Mouse (Mus musculus) heart, adult 9 months (tissue): ENCODE measurements around the gene Hba-a2.
A peak's percentile ranks its signal among the peaks of the same experiment; 100 is the strongest.
"Not testable (repeated sequence)": the region's sequence is repeated elsewhere in the genome, so short reads cannot be mapped to it uniquely, and the experiment has no call there.

ENCODE experiments used
- DNase-seq, 2 experiments: peaks; one replicate each; pipeline ENCODE4 v3.0.0; 2022; ENCODE audit warnings: low spot score in 2 of 2

Gene Hba-a2

DNA sequence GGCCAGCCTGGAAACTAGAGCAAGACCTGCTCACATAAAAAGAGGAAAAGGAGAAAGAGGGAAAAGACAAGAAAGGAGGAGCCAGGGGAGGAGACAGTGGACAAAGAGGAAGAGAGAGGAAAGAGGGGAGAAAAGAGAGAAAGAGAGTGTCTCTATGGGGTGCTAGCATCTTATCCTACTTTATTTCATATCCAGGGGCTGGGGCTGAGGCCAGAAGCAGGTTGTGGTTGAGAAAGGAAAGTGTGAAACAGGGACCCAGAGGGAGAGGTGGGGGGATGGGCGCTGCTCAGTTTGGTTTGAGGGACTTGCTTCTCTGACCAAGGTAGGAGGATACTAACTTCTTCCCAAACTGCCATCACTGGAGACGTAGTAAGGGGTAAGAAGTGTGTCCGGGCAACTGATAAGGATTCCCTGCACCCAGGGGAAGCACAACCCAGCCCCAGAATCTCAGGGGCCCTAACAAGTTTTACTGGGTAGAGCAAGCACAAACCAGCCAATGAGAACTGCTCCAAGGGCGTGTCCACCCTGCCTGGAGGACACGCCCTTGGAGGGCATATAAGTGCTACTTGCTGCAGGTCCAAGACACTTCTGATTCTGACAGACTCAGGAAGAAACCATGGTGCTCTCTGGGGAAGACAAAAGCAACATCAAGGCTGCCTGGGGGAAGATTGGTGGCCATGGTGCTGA, 13.1 kb upstream of the Hba-a2 start, which contains the start of gene Hba-a1:
Hba-a1 (plus strand) TSS at position 421 of the 687 bp plus-strand sequence.
- DNase-seq, result not testable (repeated sequence)

DNA sequence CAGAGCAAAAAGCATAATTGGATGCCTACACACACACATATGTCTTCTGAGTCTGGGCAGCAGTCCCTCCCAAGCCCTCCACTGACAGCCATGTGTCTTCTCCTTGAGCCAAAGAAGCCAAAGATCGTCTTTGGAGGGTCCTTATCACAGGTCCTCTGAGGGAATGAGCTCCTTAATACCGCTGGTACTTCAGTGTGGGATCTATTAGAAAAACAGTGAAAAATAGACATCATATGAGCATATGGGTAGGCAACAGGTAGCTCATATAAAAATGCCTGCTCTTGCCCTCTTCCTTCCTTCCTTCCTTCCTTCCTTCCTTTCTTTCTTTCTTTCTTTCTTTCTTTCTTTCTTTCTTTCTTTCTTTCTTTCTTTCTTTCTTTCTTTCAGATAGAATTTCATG, 11.7 kb upstream of the Hba-a2 start:
- not testable (repeated sequence) for DNase-seq

GRCm38 (mm10) chr11:32285031-32285775, 11.1 kb upstream of the Hba-a2 start:
- DNase-seq, result no peak

- DNase-seq, result not testable (repeated sequence)
Observed at GRCm38 (mm10) chr11:32285887-32286286, 10.4 kb upstream of the Hba-a2 start.

GRCm38 (mm10) chr11:32286695-32287492, 9.4 kb upstream of the Hba-a2 start, which contains the start of gene Hbq1b:
TSS of gene Hbq1b (plus strand) at chr11:32286965.
- peak; percentile 32 to 71 for DNase-seq

DNA sequence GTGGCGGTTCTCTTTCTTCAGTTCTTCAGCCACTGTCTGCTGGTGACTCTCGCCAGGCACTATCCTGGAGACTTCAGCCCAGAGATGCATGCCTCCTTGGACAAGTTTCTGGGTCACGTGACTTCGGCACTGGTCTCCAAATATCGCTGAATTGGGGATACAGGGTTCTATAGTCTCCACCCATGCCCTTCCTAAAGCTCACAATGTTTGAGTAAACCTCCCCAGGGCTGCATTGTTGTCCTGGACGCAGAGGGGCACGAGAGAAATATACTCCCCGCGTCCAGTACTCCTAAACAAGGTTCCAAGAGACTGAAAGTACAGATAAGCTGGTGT, 8.8 kb upstream of the Hba-a2 start:
- no peak for DNase-seq

DNA sequence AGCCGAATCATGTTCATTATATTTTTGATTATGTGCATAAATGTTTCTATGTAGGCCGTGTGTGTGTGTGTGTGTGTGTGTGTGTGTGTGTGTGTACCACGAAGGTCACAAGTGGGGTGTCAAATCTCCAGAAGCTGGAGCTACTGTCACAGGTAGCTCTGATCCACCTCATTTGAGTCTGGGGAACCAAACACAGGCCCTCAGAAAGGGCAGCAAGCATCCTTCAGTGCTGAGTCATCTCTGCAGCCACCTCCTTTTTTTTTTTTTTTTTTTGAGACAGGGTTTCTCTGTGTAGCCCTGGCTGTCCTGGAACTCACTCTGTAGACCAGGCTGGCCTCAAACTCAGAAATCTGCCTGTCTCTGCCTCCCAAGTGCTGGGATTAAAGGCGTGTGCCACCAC, 3.5 kb upstream of the Hba-a2 start:
- not testable (repeated sequence) for DNase-seq

GRCm38 (mm10) chr11:32293479-32293878, 2.8 kb upstream of the Hba-a2 start:
- not testable (repeated sequence) for DNase-seq

- not testable (repeated sequence) for DNase-seq
Observed at GRCm38 (mm10) chr11:32297417-32297816, 1.1 kb downstream of the Hba-a2 start.

DNA sequence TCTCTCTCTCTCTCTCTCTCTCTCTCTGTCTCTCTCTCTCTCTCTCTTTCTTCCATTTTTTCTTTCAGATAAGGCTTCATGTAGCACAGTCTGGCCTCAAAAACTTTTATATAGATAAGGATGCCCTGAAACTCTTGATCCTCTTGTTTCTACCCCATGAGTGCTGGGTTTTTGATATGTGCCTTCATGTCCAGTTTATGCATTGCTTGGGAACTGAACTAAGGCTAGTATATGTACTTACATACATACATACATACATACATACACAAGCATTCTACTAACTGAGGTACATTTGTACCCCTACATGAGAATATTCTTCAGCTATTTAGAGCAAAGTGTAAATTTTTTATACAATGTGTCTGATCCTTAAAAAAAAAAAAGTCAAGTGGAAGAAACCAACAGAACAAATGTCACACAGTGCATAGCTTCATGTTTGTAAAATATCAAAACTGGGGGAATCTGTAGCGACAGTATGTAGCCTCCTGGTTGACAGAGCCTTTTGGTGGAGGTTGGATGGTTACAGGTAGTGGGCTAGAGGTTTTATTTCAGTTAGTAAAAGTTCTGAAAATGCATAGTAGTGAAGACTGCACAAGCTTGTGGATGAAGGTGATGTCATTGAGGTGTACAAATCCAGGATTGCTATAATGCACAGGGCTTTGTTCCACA, 1.7 kb downstream of the Hba-a2 start:
- no peak for DNase-seq

DNA sequence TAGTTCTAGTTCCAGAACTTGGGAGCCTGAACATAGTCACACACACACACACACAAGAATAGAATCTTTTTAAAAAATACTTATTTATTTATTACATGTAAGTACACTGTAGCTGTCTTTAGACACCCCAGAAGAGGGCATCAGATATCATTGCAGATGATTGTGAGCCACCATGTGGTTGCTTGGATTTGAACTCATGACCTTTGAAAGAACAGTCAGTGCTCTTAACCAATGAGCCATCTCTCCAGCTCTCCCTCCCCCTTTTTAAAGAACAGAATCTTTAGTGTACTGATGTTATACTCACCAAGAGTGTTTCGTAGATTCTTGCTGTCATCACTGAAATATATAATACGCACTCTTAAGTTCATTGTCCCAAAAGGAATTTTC, 2.2 kb downstream of the Hba-a2 start:
- no peak for DNase-seq

DNA sequence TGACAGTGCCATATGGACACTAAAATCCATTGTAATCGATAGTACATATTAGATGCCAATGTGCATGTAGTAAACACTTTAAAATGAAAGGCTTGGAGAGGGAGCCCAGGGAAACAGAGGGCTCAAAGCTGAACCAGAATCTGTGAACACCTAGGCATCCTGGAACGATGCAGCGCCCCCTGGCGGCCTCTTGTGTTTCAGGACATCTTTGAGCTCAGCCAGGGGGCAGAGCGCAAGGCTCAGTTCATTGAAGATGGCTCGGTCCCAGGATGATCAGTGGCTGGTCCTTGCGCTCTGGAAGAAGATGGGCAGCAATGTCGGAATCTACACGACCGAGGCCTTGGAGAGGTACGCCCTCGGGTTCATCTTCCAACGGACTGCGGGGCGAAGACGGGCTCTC, 3.6 kb downstream of the Hba-a2 start, which contains the start of gene Hbq1a:
Hbq1a (plus strand) TSS at position 205 of the 400 bp plus-strand sequence.
- peak in 1 of 2 experiments; percentile 43 for DNase-seq

DNA sequence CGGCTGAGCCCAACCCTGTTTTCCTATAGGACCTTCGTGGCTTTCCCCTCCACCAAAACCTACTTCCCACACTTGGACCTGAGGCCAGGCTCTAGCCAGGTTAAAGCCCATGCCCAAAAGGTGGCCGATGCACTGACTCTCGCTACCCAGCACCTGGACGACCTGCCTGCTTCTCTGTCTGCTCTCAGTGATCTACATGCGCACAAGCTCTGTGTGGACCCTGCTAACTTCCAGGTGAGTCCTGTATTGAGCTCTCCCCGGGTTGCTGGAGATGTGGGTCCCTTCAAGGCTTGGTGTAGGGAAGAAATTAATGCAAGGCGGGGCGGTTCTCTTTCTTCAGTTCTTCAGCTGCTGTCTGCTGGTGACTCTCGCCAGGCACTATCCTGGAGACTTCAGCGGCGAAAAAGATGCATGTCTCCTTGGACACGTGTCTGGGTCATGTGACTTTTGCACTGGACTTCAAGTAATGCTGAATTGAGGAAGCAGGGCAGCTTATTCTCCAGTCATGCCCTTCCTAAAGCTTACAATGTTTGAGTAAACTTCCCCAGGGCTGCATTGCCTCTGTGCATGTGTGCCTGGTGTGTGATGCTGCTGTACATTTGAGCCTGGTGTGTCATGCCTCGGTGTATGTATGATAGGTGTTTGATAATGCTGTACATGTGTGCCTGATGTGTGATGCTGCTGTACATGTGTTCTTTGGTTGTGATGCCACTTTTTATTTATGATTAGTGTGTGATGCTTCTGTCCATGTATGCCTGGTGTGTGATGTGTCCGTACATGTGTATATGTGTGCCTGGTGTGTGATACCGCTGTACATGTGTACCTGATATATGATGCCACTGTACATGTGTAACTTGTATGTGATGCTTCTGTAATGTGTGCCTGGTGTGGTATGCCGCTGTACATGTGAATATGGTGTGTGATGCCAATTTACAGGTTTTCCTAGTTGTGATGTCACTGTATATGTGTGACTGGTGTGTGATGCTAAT, 4.3 kb downstream of the Hba-a2 start:
- DNase-seq, result no peak

DNA sequence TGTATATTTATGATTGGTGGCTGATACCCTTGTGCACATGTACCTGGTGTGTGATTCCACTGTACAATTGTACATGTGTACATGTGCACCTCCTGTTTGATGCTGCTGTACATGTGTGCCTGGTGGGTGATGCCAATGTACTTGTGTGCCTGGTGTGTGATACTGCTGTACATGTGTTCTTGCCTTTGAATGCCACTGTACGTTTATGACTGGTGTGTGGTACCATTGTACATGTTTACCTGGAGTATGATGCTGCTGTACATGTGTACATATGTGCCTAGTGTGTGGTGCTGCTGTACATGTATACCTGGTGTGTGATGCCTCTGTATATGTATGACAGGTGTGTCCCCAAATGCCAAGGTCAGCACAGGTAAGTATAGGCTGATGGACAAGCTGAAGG, 5.2 kb downstream of the Hba-a2 start:
- no peak for DNase-seq

- peak; percentile 23 to 37 for DNase-seq
Observed at GRCm38 (mm10) chr11:32302824-32303419, 6.6 kb downstream of the Hba-a2 start.

DNA sequence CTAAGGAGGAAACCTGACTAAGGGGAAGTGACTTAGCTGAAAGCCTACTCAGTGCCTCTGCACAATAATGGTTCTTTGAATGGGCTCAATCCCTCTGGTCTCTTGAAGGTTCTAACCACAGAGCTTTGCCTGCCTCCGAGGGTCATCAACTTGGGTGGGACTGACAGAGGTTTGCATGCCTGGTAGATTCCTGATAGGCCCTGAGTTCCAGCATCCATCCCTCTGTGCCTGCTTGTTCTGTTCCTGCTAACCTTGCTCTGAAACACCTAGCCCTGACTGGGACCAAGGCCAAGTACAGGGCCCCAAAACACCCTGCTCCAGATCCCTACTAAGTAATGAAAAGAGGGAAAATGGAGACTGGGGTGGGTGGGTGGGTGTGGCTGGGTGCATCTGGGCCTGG, 7.2 kb downstream of the Hba-a2 start:
- no peak for DNase-seq

GRCm38 (mm10) chr11:32307006-32307405, 10.7 kb downstream of the Hba-a2 start:
- DNase-seq, result no peak

- no peak for DNase-seq
Observed at GRCm38 (mm10) chr11:32309446-32309845, 13.2 kb downstream of the Hba-a2 start.

DNA sequence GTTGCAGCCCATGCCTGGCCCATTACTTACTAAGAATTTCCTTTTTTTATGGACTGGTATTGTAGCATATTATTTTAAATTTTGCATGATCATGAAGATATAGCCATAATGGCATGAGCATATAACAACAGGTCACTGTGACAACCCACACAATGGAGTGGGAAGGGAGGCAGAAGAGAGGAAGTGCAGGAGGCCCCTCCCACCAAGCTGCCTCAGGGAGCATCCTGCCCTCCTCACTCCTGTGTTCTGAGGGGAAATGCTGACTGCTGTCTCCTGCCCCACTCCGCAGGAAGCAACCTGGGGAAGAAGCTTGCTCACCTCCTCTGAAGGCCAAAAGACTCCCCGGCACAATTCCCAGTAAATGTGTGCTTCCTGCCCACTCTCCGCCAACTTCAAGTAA, 13.6 kb downstream of the Hba-a2 start:
- DNase-seq, result no peak

- DNase-seq, result no peak
Observed at GRCm38 (mm10) chr11:32316009-32316408, 19.7 kb downstream of the Hba-a2 start.
